Mouse (Mus musculus): Measurements from ENCODE around the gene Sstr1. TPM values are rescaled to one million over a fixed set of nuclear protein-coding genes. Genes with fewer than 3 reads are reported as not detected.

The Sstr1 gene
- polyA plus RNA-seq (2012; rRNA removed; ENCODE audit: low replicate concordance): 0.16 and 0.79 TPM in 2 replicates

GRCm38 (mm10) chr12:58211163-58212071 is at the start of gene Sstr1:
Sstr1 (plus strand) TSS chr12:58211772.

Other genes starting within 250 kb of the Sstr1 start
- 6.4 and 7.1 TPM in 2 replicates for gene Clec14a, start 57.5 kb downstream of the Sstr1 start, polyA plus RNA-seq (2012; rRNA removed; ENCODE audit: low replicate concordance)

Data from mammary gland, adult 2 months (tissue).